Mouse (Mus musculus) monocyte, adult 2 months (primary cell): Measurements from ENCODE around the gene Tmsb10.
A peak's percentile ranks its signal among the peaks of the same experiment; 100 is the strongest.

Source experiments
- DNase-seq, 2 experiments: peaks; one replicate each; pipeline ENCODE4 v3.0.0; 2022; ENCODE audit warnings: low spot score in 2 of 2, low read depth in 1 of 2

Gene Tmsb10

GRCm38 (mm10) chr6:72958662-72959071 lies at the start of gene Tmsb10:
Gene Tmsb10, minus strand, starts transcription at chr6:72958748.
- DNase-seq: no peak

GRCm38 (mm10) chr6:73003601-73004000 lies 45.1 kb upstream of the Tmsb10 start:
- DNase-seq: no peak

- DNase-seq: no peak
Measured at GRCm38 (mm10) chr6:73002391-73002790, 43.8 kb upstream of the Tmsb10 start.

- DNase-seq: no peak
Measured at GRCm38 (mm10) chr6:72998809-72999208, 40.3 kb upstream of the Tmsb10 start.

GRCm38 (mm10) chr6:72993688-72994082 lies 35.1 kb upstream of the Tmsb10 start:
- DNase-seq: no peak

- DNase-seq: no peak
Measured at GRCm38 (mm10) chr6:72993054-72993687, 34.6 kb upstream of the Tmsb10 start.

GRCm38 (mm10) chr6:72990206-72990605 lies 31.7 kb upstream of the Tmsb10 start:
- no peak for DNase-seq

GRCm38 (mm10) chr6:72989028-72989736 lies 30.6 kb upstream of the Tmsb10 start:
- DNase-seq: no peak

GRCm38 (mm10) chr6:72982506-72982905 lies 24.0 kb upstream of the Tmsb10 start:
- no peak for DNase-seq

GRCm38 (mm10) chr6:72981851-72982250 lies 23.3 kb upstream of the Tmsb10 start:
- no peak for DNase-seq

GRCm38 (mm10) chr6:72981124-72981651 lies 22.6 kb upstream of the Tmsb10 start:
- DNase-seq: no peak

- no peak for DNase-seq
Measured at GRCm38 (mm10) chr6:72976866-72977265, 18.3 kb upstream of the Tmsb10 start.

- no peak for DNase-seq
Measured at GRCm38 (mm10) chr6:72971074-72971473, 12.5 kb upstream of the Tmsb10 start.

- DNase-seq: no peak
Measured at GRCm38 (mm10) chr6:72969787-72970186, 11.2 kb upstream of the Tmsb10 start.

GRCm38 (mm10) chr6:72965199-72965598 lies 6.7 kb upstream of the Tmsb10 start:
- no peak for DNase-seq

GRCm38 (mm10) chr6:72962281-72962741 lies 3.8 kb upstream of the Tmsb10 start:
- no peak for DNase-seq

- no peak for DNase-seq
Measured at GRCm38 (mm10) chr6:72961603-72962002, 3.1 kb upstream of the Tmsb10 start.

- DNase-seq: no peak
Measured at GRCm38 (mm10) chr6:72960675-72961074, 2.1 kb upstream of the Tmsb10 start.

- DNase-seq: no peak
Measured at GRCm38 (mm10) chr6:72959175-72959574, 627 bp upstream of the Tmsb10 start.

GRCm38 (mm10) chr6:72957676-72958641 lies 589 bp downstream of the Tmsb10 start:
- peak; percentile 41 to 70 for DNase-seq

GRCm38 (mm10) chr6:72957093-72957435 lies 1.5 kb downstream of the Tmsb10 start:
- DNase-seq: no peak
